Mouse (Mus musculus): ENCODE results near the gene Kif18a. TPM values are rescaled to one million over a fixed set of nuclear protein-coding genes. Genes with fewer than 3 reads are reported as not detected.

Kif18a gene
- polyA plus RNA-seq, 1 experiment from 2014 or later: 32.3 TPM

DNA sequence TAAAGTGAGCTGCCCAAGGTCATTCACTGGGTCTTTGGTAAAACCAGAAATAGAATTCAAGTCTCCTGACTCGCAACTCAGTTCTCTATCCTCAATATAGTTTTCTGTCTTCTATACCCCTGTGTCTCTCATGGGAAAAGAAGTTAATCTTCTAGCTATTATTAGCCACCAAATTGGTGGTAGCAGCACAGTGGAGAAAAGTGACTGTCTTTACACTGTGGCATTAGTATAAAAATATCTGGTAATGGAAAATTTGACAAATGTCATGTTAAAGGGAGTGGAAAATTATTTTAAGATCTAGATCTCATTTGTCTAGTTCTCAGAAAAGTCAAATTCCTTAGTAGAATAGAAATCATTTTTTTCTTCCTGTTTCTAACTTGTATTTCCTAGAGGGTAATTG is 51.3 kb downstream of the Kif18a start:
- 93% methylated on average over 1 of the region's 1 CpGs for WGBS
- Histone ChIP-seq H3K36me3 (ENCODE audit: control insufficient read depth, insufficient read depth, low read length) (peaks cover 2% of the 10 kb centered on the region; the same call in 1 of the 2 replicates), H3K27ac (replicated peaks; ENCODE audit: low read depth, low read length) (no peak overlapping the region), H3K27me3 (ENCODE audit: control insufficient read depth, insufficient read depth, low read length) (no peaks in the 10 kb centered on the region), H3K9ac (ENCODE audit: low read length) (no peak overlapping the region), H3K4me3 (ENCODE audit: low read depth, low read length) (no peak overlapping the region), H3K4me1 (ENCODE audit: control insufficient read depth, insufficient read depth, low read length) (no peaks in the 10 kb centered on the region), H3K4me2 (ENCODE audit: low read depth, severe bottlenecking) (no peak overlapping the region), H3K9me3 (ENCODE audit: control insufficient read depth, low read length) (no peaks in the 10 kb centered on the region)
- no peak for ATAC-seq (ENCODE audit: insufficient number of reproducible peaks, low FRiP score, low TSS enrichment, low read depth)
- no peak for DNase-seq (ENCODE audit: low spot score)

DNA sequence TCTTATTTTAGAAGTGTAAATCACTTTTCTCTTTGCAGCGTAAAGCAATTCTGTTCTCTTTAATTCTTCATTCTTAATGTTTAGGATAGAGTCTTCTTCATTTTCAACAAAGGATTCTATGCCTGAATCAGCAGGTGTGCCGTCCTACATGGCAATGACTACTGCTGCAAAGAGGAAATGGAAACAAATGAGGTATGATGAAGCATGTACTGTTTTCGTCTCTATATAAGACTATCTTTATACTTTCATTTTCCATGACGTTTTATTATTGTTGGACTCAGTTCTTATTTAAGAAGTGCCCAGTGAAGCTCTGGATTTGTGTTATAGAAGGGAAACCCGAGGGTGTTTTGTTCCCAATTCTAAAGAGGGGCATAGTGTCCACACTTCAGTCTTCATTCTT is 53.7 kb downstream of the Kif18a start:
- ATAC-seq (ENCODE audit: insufficient number of reproducible peaks, low FRiP score, low TSS enrichment, low read depth) (no peak), DNase-seq (ENCODE audit: low spot score) (no peak)
- Histone ChIP-seq H3K36me3 (ENCODE audit: control insufficient read depth, insufficient read depth, low read length) (peaks cover 2% of the 10 kb centered on the region; the same call in 1 of the 2 replicates), H3K27ac (replicated peaks; ENCODE audit: low read depth, low read length) (no peak overlapping the region), H3K9ac (ENCODE audit: low read length) (no peak overlapping the region), H3K9me3 (ENCODE audit: control insufficient read depth, low read length) (no peaks in the 10 kb centered on the region), H3K4me3 (ENCODE audit: low read depth, low read length) (no peak overlapping the region), H3K4me1 (ENCODE audit: control insufficient read depth, insufficient read depth, low read length) (no peaks in the 10 kb centered on the region), H3K27me3 (ENCODE audit: control insufficient read depth, insufficient read depth, low read length) (no peaks in the 10 kb centered on the region), H3K4me2 (ENCODE audit: low read depth, severe bottlenecking) (no peak overlapping the region)
- 95% methylated on average over 5 of the region's 5 CpGs for WGBS

DNA sequence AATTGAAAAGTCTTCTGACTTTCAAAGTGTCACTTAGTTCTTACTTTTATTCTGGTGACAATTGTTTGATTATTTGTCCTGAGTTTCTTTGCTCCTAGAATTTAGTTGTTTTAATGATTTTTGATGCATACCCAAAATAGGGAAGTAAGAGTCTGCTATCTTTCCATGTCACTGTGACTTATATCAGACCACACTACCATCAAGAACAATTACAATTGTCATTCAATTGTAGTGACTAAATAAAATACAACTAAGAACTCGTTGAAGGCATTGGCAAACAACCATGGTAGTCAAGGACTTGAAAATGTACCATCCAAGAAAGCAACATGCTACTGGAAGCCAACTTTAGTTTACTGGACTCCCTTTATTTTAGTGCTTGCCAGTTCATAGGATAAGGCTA is 55.2 kb downstream of the Kif18a start:
- Histone ChIP-seq H3K27me3 (ENCODE audit: control insufficient read depth, insufficient read depth, low read length) (no peaks in the 10 kb centered on the region), H3K9ac (ENCODE audit: low read length) (no peak overlapping the region), H3K27ac (replicated peaks; ENCODE audit: low read depth, low read length) (no peak overlapping the region), H3K4me3 (ENCODE audit: low read depth, low read length) (no peak overlapping the region), H3K9me3 (ENCODE audit: control insufficient read depth, low read length) (no peaks in the 10 kb centered on the region), H3K4me2 (ENCODE audit: low read depth, severe bottlenecking) (no peak overlapping the region), H3K36me3 (ENCODE audit: control insufficient read depth, insufficient read depth, low read length) (peaks cover 2% of the 10 kb centered on the region; the same call in 1 of the 2 replicates), H3K4me1 (ENCODE audit: control insufficient read depth, insufficient read depth, low read length) (no peaks in the 10 kb centered on the region)
- WGBS: 98% methylated on average over 1 of the region's 1 CpGs
- ATAC-seq (ENCODE audit: insufficient number of reproducible peaks, low FRiP score, low TSS enrichment, low read depth) (no peak), DNase-seq (ENCODE audit: low spot score) (no peak)

DNA sequence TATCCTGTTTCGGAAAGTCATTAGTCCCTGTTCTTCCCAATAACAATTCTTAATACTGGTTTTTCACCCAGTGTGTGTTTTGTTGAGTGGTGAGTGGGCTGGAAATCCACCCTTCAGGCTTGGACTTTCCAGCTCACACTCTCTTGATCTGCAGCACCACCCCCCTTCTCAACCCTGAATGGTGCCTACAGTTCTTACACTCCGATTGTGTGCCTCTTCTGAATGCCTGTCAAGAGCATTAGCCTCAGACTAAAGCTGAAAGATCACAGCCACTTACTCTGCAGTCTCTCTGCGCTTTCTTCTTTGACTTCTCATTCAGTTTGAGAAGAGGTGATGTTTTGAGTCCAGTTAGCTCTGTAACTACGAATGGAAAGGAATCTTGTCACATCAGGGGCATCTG is 64.8 kb downstream of the Kif18a start:
- no peaks in the 10 kb centered on the region for H3K27me3 ChIP-seq (ENCODE audit: control insufficient read depth, insufficient read depth, low read length)
- no peak overlapping the region for H3K9ac ChIP-seq (ENCODE audit: low read length)
- H3K4me3 ChIP-seq (ENCODE audit: low read depth, low read length): no peak overlapping the region
- DNase-seq (ENCODE audit: low spot score) (no peak), ATAC-seq (ENCODE audit: insufficient number of reproducible peaks, low FRiP score, low TSS enrichment, low read depth) (no peak)
- H3K27ac ChIP-seq (replicated peaks; ENCODE audit: low read depth, low read length): no peak overlapping the region
- no peaks in the 10 kb centered on the region for H3K4me1 ChIP-seq (ENCODE audit: control insufficient read depth, insufficient read depth, low read length)
- no peaks in the 10 kb centered on the region for H3K9me3 ChIP-seq (ENCODE audit: control insufficient read depth, low read length)
- 92% methylated on average over 4 of the region's 4 CpGs for WGBS
- H3K4me2 ChIP-seq (ENCODE audit: low read depth, severe bottlenecking): no peak overlapping the region
- no peaks in the 10 kb centered on the region for H3K36me3 ChIP-seq (ENCODE audit: control insufficient read depth, insufficient read depth, low read length)

DNA sequence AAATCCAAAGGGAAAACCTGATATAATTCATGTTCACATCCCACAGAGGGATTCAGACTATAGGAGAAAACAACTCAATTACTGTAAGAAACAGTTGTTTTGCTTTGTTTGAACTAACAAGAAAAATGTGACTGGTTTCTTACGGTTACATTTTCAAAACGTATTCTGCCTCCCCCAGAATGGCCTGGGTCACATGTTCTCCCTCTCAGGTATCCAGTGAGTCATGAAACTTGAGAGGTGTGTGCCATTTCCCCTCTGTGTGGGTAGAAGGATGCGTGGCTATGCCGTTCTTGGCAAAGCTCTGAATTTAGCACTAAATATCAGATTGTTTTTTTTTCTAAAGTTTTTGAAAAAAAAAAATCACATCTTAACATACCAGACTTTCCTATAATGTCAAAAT is 68.2 kb downstream of the Kif18a start:
- DNase-seq (ENCODE audit: low spot score): no peak
- no peaks in the 10 kb centered on the region for H3K9me3 ChIP-seq (ENCODE audit: control insufficient read depth, low read length)
- H3K36me3 ChIP-seq (ENCODE audit: control insufficient read depth, insufficient read depth, low read length): no peaks in the 10 kb centered on the region

DNA sequence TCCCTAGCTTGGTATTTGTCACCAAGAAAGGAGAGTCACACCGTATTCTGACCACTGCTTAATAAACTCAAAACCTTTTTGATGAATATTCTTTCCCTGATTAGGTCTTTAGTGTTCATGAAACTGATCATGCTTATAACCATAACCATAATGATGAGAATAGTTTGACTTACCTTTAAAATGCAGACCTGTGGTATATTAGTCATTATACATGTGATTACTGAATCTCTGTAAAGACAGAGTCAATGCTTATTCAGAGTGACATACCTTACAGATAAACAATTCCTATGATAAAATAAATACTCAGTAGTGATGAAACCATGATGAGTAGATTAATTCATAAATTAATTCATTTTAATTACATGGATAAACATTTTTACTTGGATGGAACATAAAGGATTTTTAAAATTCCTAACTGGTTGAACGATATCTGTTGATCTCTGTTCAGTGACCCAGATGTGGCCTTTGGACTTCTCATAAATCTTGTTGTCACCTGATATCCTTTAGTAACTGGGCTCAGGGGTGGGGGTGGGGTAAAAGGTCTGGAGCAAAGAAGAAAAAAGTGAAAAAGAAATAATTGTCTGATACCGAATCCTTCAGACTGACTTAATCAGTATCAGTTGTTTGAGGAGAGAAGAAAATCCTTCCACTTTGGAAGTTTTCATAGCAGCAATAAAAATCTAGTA is 78.1 kb downstream of the Kif18a start:
- Histone ChIP-seq H3K4me2 (ENCODE audit: low read depth, severe bottlenecking) (no peak overlapping the region), H3K4me3 (ENCODE audit: low read depth, low read length) (no peak overlapping the region), H3K27ac (replicated peaks; ENCODE audit: low read depth, low read length) (no peak overlapping the region), H3K27me3 (ENCODE audit: control insufficient read depth, insufficient read depth, low read length) (no peaks in the 10 kb centered on the region), H3K36me3 (ENCODE audit: control insufficient read depth, insufficient read depth, low read length) (no peaks in the 10 kb centered on the region), H3K4me1 (ENCODE audit: control insufficient read depth, insufficient read depth, low read length) (no peaks in the 10 kb centered on the region), H3K9ac (ENCODE audit: low read length) (no peak overlapping the region), H3K9me3 (ENCODE audit: control insufficient read depth, low read length) (no peaks in the 10 kb centered on the region)
- no peak for DNase-seq (ENCODE audit: low spot score)
- WGBS: 37% methylated on average over 3 of the region's 3 CpGs
- no peak for ATAC-seq (ENCODE audit: insufficient number of reproducible peaks, low FRiP score, low TSS enrichment, low read depth)

More for the DNA sequence above, 68.2 kb downstream of the Kif18a start:
- no peak overlapping the region for H3K27ac ChIP-seq (replicated peaks; ENCODE audit: low read depth, low read length)
- H3K27me3 ChIP-seq (ENCODE audit: control insufficient read depth, insufficient read depth, low read length): no peaks in the 10 kb centered on the region
- no peak overlapping the region for H3K9ac ChIP-seq (ENCODE audit: low read length)
- no peaks in the 10 kb centered on the region for H3K4me1 ChIP-seq (ENCODE audit: control insufficient read depth, insufficient read depth, low read length)
- WGBS: 60% methylated on average over 4 of the region's 4 CpGs
- no peak overlapping the region for H3K4me2 ChIP-seq (ENCODE audit: low read depth, severe bottlenecking)
- ATAC-seq (ENCODE audit: insufficient number of reproducible peaks, low FRiP score, low TSS enrichment, low read depth): no peak
- H3K4me3 ChIP-seq (ENCODE audit: low read depth, low read length): no peak overlapping the region

DNA sequence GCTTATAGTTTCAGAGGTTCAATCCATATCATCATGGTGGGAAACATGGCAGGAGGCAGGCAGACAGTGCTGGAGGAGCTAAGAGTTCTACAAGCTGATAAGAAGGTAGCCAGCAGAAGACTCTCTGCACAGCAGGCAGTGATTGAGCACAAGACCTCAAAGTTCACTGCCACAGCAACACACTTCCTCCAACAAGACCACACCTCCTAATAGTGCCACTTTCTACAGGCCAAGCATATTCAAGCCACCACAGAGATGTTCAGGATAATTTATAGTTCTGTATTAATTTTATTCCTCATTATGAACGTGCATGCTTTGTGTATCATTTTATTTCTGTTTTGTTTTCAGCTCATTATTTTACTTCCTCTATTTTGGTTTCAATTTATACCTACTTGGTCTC is 85.4 kb downstream of the Kif18a start:
- DNase-seq (ENCODE audit: low spot score): no peak
- no peak overlapping the region for H3K4me3 ChIP-seq (ENCODE audit: low read depth, low read length)
- H3K9me3 ChIP-seq (ENCODE audit: control insufficient read depth, low read length): no peaks in the 10 kb centered on the region
- no peak overlapping the region for H3K9ac ChIP-seq (ENCODE audit: low read length)
- H3K36me3 ChIP-seq (ENCODE audit: control insufficient read depth, insufficient read depth, low read length): no peaks in the 10 kb centered on the region
- no peaks in the 10 kb centered on the region for H3K4me1 ChIP-seq (ENCODE audit: control insufficient read depth, insufficient read depth, low read length)
- no peak overlapping the region for H3K4me2 ChIP-seq (ENCODE audit: low read depth, severe bottlenecking)
- H3K27ac ChIP-seq (replicated peaks; ENCODE audit: low read depth, low read length): no peak overlapping the region
- ATAC-seq (ENCODE audit: insufficient number of reproducible peaks, low FRiP score, low TSS enrichment, low read depth): no peak
- 82% methylated on average over 1 of the region's 1 CpGs for WGBS
- H3K27me3 ChIP-seq (ENCODE audit: control insufficient read depth, insufficient read depth, low read length): no peaks in the 10 kb centered on the region

DNA sequence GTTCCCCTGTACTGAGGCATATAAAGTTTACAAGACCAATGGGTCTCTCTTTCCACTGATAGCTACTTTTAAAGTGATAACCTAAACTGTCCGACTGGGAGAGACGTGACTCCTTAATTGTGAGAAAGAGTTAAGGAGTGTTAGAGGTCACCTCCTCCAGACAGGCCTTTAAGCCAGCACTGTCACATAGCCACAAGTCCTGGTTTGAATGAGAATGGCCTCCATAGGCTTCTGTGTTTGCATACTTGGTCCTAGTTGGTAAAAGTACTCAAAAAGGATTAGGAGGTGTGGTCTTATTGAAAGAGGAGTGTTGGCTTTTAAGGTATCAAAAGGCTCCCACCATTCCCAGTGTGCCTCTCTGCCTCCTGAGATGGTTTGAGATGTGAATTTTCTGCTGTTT is 94.3 kb downstream of the Kif18a start:
- H3K27ac ChIP-seq (replicated peaks; ENCODE audit: low read depth, low read length): no peak overlapping the region
- DNase-seq (ENCODE audit: low spot score): no peak
- ATAC-seq (ENCODE audit: insufficient number of reproducible peaks, low FRiP score, low TSS enrichment, low read depth): no peak
- H3K9me3 ChIP-seq (ENCODE audit: control insufficient read depth, low read length): no peaks in the 10 kb centered on the region
- H3K4me2 ChIP-seq (ENCODE audit: low read depth, severe bottlenecking): no peak overlapping the region
- WGBS: 48% methylated on average over 2 of the region's 2 CpGs
- H3K27me3 ChIP-seq (ENCODE audit: control insufficient read depth, insufficient read depth, low read length): no peaks in the 10 kb centered on the region
- H3K4me3 ChIP-seq (ENCODE audit: low read depth, low read length): no peak overlapping the region
- H3K9ac ChIP-seq (ENCODE audit: low read length): no peak overlapping the region
- no peaks in the 10 kb centered on the region for H3K36me3 ChIP-seq (ENCODE audit: control insufficient read depth, insufficient read depth, low read length)
- H3K4me1 ChIP-seq (ENCODE audit: control insufficient read depth, insufficient read depth, low read length): no peaks in the 10 kb centered on the region

DNA sequence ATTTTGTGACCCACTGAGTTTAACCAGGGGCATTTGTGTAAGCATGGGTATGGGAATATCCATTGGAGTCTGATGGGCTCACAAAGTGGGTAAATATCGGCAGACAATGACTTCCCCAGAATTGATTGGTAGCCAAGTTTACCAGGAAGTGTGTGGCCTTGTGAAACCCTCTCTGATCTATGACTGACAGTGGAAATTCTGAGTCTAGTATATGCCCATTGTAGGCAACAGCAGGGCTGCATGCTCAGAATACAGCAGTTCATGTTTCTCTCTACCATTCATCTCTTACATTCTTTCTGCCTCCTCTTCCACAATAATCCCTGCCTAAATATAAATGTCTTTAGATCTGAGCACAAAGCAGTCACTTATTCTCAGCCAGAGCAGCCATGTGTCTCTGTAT is 103.5 kb downstream of the Kif18a start:
- ATAC-seq (ENCODE audit: insufficient number of reproducible peaks, low FRiP score, low TSS enrichment, low read depth) (no peak), DNase-seq (ENCODE audit: low spot score) (no peak)
- H3K27ac ChIP-seq (replicated peaks; ENCODE audit: low read depth, low read length): no peak overlapping the region
- H3K27me3 ChIP-seq (ENCODE audit: control insufficient read depth, insufficient read depth, low read length): no peaks in the 10 kb centered on the region
- no peaks in the 10 kb centered on the region for H3K4me1 ChIP-seq (ENCODE audit: control insufficient read depth, insufficient read depth, low read length)
- WGBS: 79% methylated on average over 1 of the region's 1 CpGs
- no peak overlapping the region for H3K9ac ChIP-seq (ENCODE audit: low read length)
- H3K36me3 ChIP-seq (ENCODE audit: control insufficient read depth, insufficient read depth, low read length): no peaks in the 10 kb centered on the region
- no peak overlapping the region for H3K4me3 ChIP-seq (ENCODE audit: low read depth, low read length)
- H3K4me2 ChIP-seq (ENCODE audit: low read depth, severe bottlenecking): no peak overlapping the region
- no peaks in the 10 kb centered on the region for H3K9me3 ChIP-seq (ENCODE audit: control insufficient read depth, low read length)

Data from limb, embryonic 11.5 days (tissue).